Mouse (Mus musculus): Measurements from ENCODE around the gene Mks1. TPM values are rescaled to one million over a fixed set of nuclear protein-coding genes. Genes with fewer than 3 reads are reported as not detected.

Gene Mks1
- 14.6 and 14.7 TPM in 2 replicates for polyA plus RNA-seq (2014; fragmentation: Nextera tagmentation; extraction: Ambion mirVana)

DNA sequence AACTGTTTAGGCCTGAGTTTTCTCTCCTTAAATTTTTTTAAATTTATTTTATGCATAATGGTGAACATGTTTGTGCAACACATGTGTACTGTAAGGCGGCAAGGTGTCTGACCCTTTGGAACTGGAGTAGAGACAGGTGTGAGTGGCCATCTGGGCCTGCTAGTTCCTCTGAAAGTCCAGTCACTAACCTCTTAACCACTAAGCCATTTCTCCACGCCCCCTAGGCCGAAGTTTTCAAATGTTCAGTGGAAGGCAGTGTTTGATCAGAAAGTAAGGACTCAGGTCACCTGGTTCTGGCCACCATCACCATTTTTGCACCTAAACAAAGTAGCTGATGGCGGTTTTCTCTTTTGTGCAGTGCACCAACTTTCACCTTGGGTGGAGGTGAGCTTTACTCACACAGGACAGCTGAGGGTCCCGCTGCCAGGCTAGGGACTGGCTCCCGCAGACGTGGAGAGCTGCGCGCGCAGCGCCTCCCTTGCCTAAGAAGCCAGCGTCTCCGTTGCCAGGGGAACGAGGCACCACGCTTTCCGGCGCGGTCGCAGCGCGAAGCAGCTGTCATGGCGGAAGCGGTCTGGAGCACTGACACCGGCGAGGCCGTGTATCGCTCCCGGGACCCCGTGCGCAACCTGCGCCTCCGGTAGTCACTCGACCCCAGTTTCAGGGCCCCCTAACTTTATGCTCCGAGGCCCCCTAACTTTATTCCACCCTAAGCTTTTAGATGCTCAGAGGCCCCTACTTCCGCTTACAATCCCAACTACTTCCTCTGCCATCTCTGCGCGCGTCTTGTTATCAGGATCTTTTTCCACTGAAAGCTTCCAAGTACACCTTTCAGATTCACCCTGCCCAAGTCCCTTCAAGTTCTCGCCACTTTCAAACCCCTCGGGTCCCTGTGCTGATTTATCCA, at the start of gene Mks1:
Mks1 (plus strand) TSS at position 526 of the 907 bp plus-strand sequence.
- WGBS = 4% methylated on average over 40 of the region's 40 CpGs
- H3K4me2 ChIP-seq (replicated peaks; ENCODE audit: low read depth, low read length) = peak within 1 kb of the TSS; percentile 88
- peak within 1 kb of the TSS; percentile 46; the same call in 1 of the 2 replicates for H3K9ac ChIP-seq (replicated peaks; ENCODE audit: low read depth, low read length)
- H3K27me3 ChIP-seq (ENCODE audit: control insufficient read depth, insufficient read depth, low read length) = no peaks in the 10 kb centered on the region
- ATAC-seq (ENCODE audit: insufficient number of reproducible peaks, insufficient read depth, low FRiP score, low read depth) = peak; percentile 91
- no peaks in the 10 kb centered on the region for H3K9me3 ChIP-seq (ENCODE audit: control insufficient read depth, low read depth, low read length)
- H3K27ac ChIP-seq (ENCODE audit: low read length) = peak within 1 kb of the TSS; percentile 61; the same call in 1 of the 2 replicates
- H3K4me1 ChIP-seq (ENCODE audit: control insufficient read depth, insufficient read depth, low read length) = peaks cover 7% of the 10 kb centered on the region; the same call in 1 of the 2 replicates
- peaks cover 5% of the 10 kb centered on the region; the same call in 1 of the 2 replicates for H3K36me3 ChIP-seq (ENCODE audit: control insufficient read depth, insufficient read depth, low read length)
- peak within 1 kb of the TSS; percentile 56 for H3K4me3 ChIP-seq (ENCODE audit: low read depth, low read length)

DNA sequence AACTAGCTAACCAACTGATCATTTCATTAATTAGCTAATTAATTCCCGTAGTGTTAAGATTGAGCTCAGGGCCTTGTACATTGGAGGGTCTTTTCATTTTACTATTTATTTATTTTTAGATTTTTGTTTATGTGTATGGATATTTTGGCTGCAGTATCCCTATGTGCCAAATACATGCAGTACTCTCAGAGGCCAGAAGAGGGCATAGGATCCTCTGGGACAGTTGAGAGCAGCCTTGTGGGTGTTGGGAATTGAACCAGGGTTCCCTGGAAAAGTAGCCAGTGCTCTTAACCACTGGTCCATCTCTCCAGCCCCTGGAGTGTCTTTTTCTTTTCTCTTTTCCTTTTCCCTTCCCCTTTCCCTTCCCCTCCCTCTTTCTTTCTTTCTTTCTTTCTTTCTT, 47.6 kb upstream of the Mks1 start:
- H3K36me3 ChIP-seq (ENCODE audit: control insufficient read depth, insufficient read depth, low read length) = no peaks in the 10 kb centered on the region
- H3K4me3 ChIP-seq (ENCODE audit: low read depth, low read length) = no peak overlapping the region
- WGBS = 60% methylated on average over 1 of the region's 1 CpGs
- H3K27me3 ChIP-seq (ENCODE audit: control insufficient read depth, insufficient read depth, low read length) = no peaks in the 10 kb centered on the region
- H3K4me2 ChIP-seq (replicated peaks; ENCODE audit: low read depth, low read length) = no peak overlapping the region
- H3K4me1 ChIP-seq (ENCODE audit: control insufficient read depth, insufficient read depth, low read length) = no peaks in the 10 kb centered on the region
- no peak for ATAC-seq (ENCODE audit: insufficient number of reproducible peaks, insufficient read depth, low FRiP score, low read depth)
- H3K27ac ChIP-seq (ENCODE audit: low read length) = no peak overlapping the region
- H3K9me3 ChIP-seq (ENCODE audit: control insufficient read depth, low read depth, low read length) = no peaks in the 10 kb centered on the region
- H3K9ac ChIP-seq (replicated peaks; ENCODE audit: low read depth, low read length) = no peak overlapping the region

- 76% methylated on average over 6 of the region's 6 CpGs for WGBS
- no peaks in the 10 kb centered on the region for H3K27me3 ChIP-seq (ENCODE audit: control insufficient read depth, insufficient read depth, low read length)
- H3K9ac ChIP-seq (replicated peaks; ENCODE audit: low read depth, low read length) = no peak overlapping the region
- no peak for ATAC-seq (ENCODE audit: insufficient number of reproducible peaks, insufficient read depth, low FRiP score, low read depth)
- no peak overlapping the region for H3K27ac ChIP-seq (ENCODE audit: low read length)
- H3K9me3 ChIP-seq (ENCODE audit: control insufficient read depth, low read depth, low read length) = no peaks in the 10 kb centered on the region
- no peaks in the 10 kb centered on the region for H3K4me1 ChIP-seq (ENCODE audit: control insufficient read depth, insufficient read depth, low read length)
- no peaks in the 10 kb centered on the region for H3K36me3 ChIP-seq (ENCODE audit: control insufficient read depth, insufficient read depth, low read length)
- H3K4me2 ChIP-seq (replicated peaks; ENCODE audit: low read depth, low read length) = no peak overlapping the region
- H3K4me3 ChIP-seq (ENCODE audit: low read depth, low read length) = no peak overlapping the region
Measured at GRCm38 (mm10) chr11:87807433-87807832, 45.6 kb upstream of the Mks1 start.

DNA sequence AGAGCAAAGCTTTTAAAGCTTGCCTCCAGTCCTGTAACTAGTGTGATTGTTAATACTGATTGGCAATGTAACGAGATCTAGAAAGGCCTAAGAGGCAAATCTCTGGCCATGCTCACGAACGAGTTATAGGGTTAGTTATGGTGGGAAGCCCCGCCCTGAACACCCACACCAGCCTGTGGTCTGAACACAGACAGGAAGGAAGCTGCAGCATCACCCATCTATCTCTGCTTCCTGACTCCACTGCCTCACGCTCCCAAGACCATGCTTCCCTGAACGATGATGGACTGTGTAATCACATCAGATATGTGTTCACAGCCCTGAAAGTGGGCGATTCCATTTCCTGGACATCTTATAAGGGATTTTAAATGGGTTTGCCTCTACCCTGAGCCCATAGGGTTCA, 44.8 kb upstream of the Mks1 start:
- Histone ChIP-seq H3K9ac (replicated peaks; ENCODE audit: low read depth, low read length) (no peak overlapping the region), H3K4me1 (ENCODE audit: control insufficient read depth, insufficient read depth, low read length) (no peaks in the 10 kb centered on the region), H3K27ac (ENCODE audit: low read length) (no peak overlapping the region), H3K27me3 (ENCODE audit: control insufficient read depth, insufficient read depth, low read length) (no peaks in the 10 kb centered on the region), H3K4me2 (replicated peaks; ENCODE audit: low read depth, low read length) (no peak overlapping the region), H3K4me3 (ENCODE audit: low read depth, low read length) (no peak overlapping the region), H3K36me3 (ENCODE audit: control insufficient read depth, insufficient read depth, low read length) (no peaks in the 10 kb centered on the region), H3K9me3 (ENCODE audit: control insufficient read depth, low read depth, low read length) (no peaks in the 10 kb centered on the region)
- no peak for ATAC-seq (ENCODE audit: insufficient number of reproducible peaks, insufficient read depth, low FRiP score, low read depth)
- 83% methylated on average over 7 of the region's 7 CpGs for WGBS

DNA sequence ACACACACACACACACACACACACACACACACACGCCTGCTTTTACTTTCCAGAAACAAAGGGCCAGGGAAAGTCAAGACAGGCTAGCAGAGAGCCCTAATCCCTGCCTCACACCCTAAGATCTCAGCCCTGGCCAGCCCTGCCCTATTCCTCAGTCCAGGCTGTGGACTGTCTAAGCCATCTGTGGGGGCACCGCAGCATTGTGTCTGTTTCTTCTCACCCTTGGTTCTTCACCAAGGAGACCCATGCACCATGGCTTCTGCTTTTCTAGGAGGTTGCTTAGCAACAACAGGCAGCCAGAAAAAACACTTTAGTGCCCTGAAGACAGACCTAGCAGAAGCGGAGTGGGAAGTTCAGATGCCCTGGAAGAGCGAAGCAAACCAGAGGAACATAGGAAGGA, 41.6 kb upstream of the Mks1 start:
- no peaks in the 10 kb centered on the region for H3K27me3 ChIP-seq (ENCODE audit: control insufficient read depth, insufficient read depth, low read length)
- H3K9me3 ChIP-seq (ENCODE audit: control insufficient read depth, low read depth, low read length) = no peaks in the 10 kb centered on the region
- no peaks in the 10 kb centered on the region for H3K36me3 ChIP-seq (ENCODE audit: control insufficient read depth, insufficient read depth, low read length)
- no peak overlapping the region for H3K4me3 ChIP-seq (ENCODE audit: low read depth, low read length)
- no peak overlapping the region for H3K9ac ChIP-seq (replicated peaks; ENCODE audit: low read depth, low read length)
- WGBS = 42% methylated on average over 4 of the region's 4 CpGs
- ATAC-seq (ENCODE audit: insufficient number of reproducible peaks, insufficient read depth, low FRiP score, low read depth) = no peak
- no peak overlapping the region for H3K4me2 ChIP-seq (replicated peaks; ENCODE audit: low read depth, low read length)
- no peak overlapping the region for H3K27ac ChIP-seq (ENCODE audit: low read length)
- no peaks in the 10 kb centered on the region for H3K4me1 ChIP-seq (ENCODE audit: control insufficient read depth, insufficient read depth, low read length)

GRCm38 (mm10) chr11:87814831-87815230, 38.2 kb upstream of the Mks1 start:
- Histone ChIP-seq H3K4me1 (ENCODE audit: control insufficient read depth, insufficient read depth, low read length) (no peaks in the 10 kb centered on the region), H3K4me2 (replicated peaks; ENCODE audit: low read depth, low read length) (no peak overlapping the region), H3K36me3 (ENCODE audit: control insufficient read depth, insufficient read depth, low read length) (no peaks in the 10 kb centered on the region), H3K9me3 (ENCODE audit: control insufficient read depth, low read depth, low read length) (no peaks in the 10 kb centered on the region), H3K4me3 (ENCODE audit: low read depth, low read length) (no peak overlapping the region), H3K27me3 (ENCODE audit: control insufficient read depth, insufficient read depth, low read length) (0 out of 2 replicates have a peak, but pooled peaks cover 2% of the 10 kb centered on the region), H3K27ac (ENCODE audit: low read length) (no peak overlapping the region), H3K9ac (replicated peaks; ENCODE audit: low read depth, low read length) (no peak overlapping the region)
- 76% methylated on average over 8 of the region's 8 CpGs for WGBS
- ATAC-seq (ENCODE audit: insufficient number of reproducible peaks, insufficient read depth, low FRiP score, low read depth) = no peak

GRCm38 (mm10) chr11:87816707-87817442, 36.1 kb upstream of the Mks1 start:
- H3K27me3 ChIP-seq (ENCODE audit: control insufficient read depth, insufficient read depth, low read length) = 0 out of 2 replicates have a peak, but pooled peaks cover 2% of the 10 kb centered on the region
- peak; percentile 37; the same call in 1 of the 2 replicates for ATAC-seq (ENCODE audit: insufficient number of reproducible peaks, insufficient read depth, low FRiP score, low read depth)

GRCm38 (mm10) chr11:87817443-87817773, 35.6 kb upstream of the Mks1 start:
- H3K9ac ChIP-seq (replicated peaks; ENCODE audit: low read depth, low read length) = no peak overlapping the region
- no peak for ATAC-seq (ENCODE audit: insufficient number of reproducible peaks, insufficient read depth, low FRiP score, low read depth)
- peak overlapping the region; percentile 22 for H3K4me3 ChIP-seq (ENCODE audit: low read depth, low read length)
- no peaks in the 10 kb centered on the region for H3K4me1 ChIP-seq (ENCODE audit: control insufficient read depth, insufficient read depth, low read length)
- no peaks in the 10 kb centered on the region for H3K9me3 ChIP-seq (ENCODE audit: control insufficient read depth, low read depth, low read length)
- H3K27ac ChIP-seq (ENCODE audit: low read length) = no peak overlapping the region
- 26% methylated on average over 4 of the region's 4 CpGs for WGBS
- 0 out of 2 replicates have a peak, but pooled peaks cover 2% of the 10 kb centered on the region for H3K27me3 ChIP-seq (ENCODE audit: control insufficient read depth, insufficient read depth, low read length)
- peak overlapping the region; percentile 68 for H3K4me2 ChIP-seq (replicated peaks; ENCODE audit: low read depth, low read length)
- no peaks in the 10 kb centered on the region for H3K36me3 ChIP-seq (ENCODE audit: control insufficient read depth, insufficient read depth, low read length)

More at GRCm38 (mm10) chr11:87816707-87817442, 36.1 kb upstream of the Mks1 start:
- H3K9me3 ChIP-seq (ENCODE audit: control insufficient read depth, low read depth, low read length) = no peaks in the 10 kb centered on the region
- no peak overlapping the region for H3K27ac ChIP-seq (ENCODE audit: low read length)
- H3K4me2 ChIP-seq (replicated peaks; ENCODE audit: low read depth, low read length) = peak overlapping the region; percentile 68
- no peaks in the 10 kb centered on the region for H3K4me1 ChIP-seq (ENCODE audit: control insufficient read depth, insufficient read depth, low read length)
- H3K4me3 ChIP-seq (ENCODE audit: low read depth, low read length) = peak overlapping the region; percentile 22
- H3K9ac ChIP-seq (replicated peaks; ENCODE audit: low read depth, low read length) = no peak overlapping the region
- 4% methylated on average over 31 of the region's 31 CpGs for WGBS
- no peaks in the 10 kb centered on the region for H3K36me3 ChIP-seq (ENCODE audit: control insufficient read depth, insufficient read depth, low read length)
